8 mouse cellular contexts compared by ENCODE assay signal in genomic region chr16:45094136-45094756, GRCm38 (mm10). TPM values are rescaled to one million over a fixed set of nuclear protein-coding genes. Genes with fewer than 3 reads are reported as not detected.
DNase-seq lines count a peak whose midpoint lies in the region; ATAC-seq and TF ChIP-seq lines count a peak whose summit lies in the region.

No protein-coding gene starts in this region.

- 4% methylated on average over 9 of the region's 9 CpGs for WGBS in lung, adult 2 months
- WGBS in forebrain, embryonic 13.5 days, result 10% methylated on average over 9 of the region's 9 CpGs
- WGBS in intestine, postnatal 0 days, result 7% methylated on average over 9 of the region's 9 CpGs

- no peaks in the 10 kb centered on the region for H3K36me3 ChIP-seq in forebrain, embryonic 13.5 days (ENCODE audit: poor library complexity, severe bottlenecking)
- no peaks in the 10 kb centered on the region for H3K36me3 ChIP-seq in intestine, postnatal 0 days (ENCODE audit: control insufficient read depth, insufficient read depth)

- no peak for TF ChIP-seq POLR2A in lung, adult 2 months (IDR thresholded peaks at IDR 0.05; ENCODE audit: borderline replicate concordance, extremely low read depth, low read depth, low read length)

- peaks cover 2% of the 10 kb centered on the region; the same call in 1 of the 2 replicates for H3K4me1 ChIP-seq in lung, adult 2 months (ENCODE audit: control insufficient read depth, insufficient read depth, low read length)
- H3K4me1 ChIP-seq in forebrain, embryonic 13.5 days, result peaks cover 28% of the 10 kb centered on the region
- no peaks in the 10 kb centered on the region for H3K4me1 ChIP-seq in intestine, postnatal 0 days (replicated peaks; ENCODE audit: control insufficient read depth, insufficient read depth, low read length)

- no peaks in the 10 kb centered on the region for H3K27me3 ChIP-seq in forebrain, embryonic 13.5 days
- H3K27me3 ChIP-seq in intestine, postnatal 0 days (replicated peaks; ENCODE audit: control insufficient read depth, insufficient read depth, low read length), result no peaks in the 10 kb centered on the region

- DNase-seq in lung, adult 2 months, result no peak
- DNase-seq in lung, postnatal 25 days (ENCODE audit: low spot score), result no peak
- DNase-seq in neural tube, embryonic 10.5 days (ENCODE audit: extremely low spot score, low spot score), result peak; percentile 57
- no peak for DNase-seq in ovary, postnatal 14 days (ENCODE audit: low spot score)
- no peak for DNase-seq in spleen, postnatal 14 days (ENCODE audit: low spot score in 2 of 2)
- DNase-seq in natural killer cell, adult 2 months (ENCODE audit: low spot score in 2 of 2), result no peak

- peak overlapping the region; percentile 6 for H3K4me3 ChIP-seq in lung, adult 2 months (replicated peaks; ENCODE audit: extremely low read depth, low read depth, low read length)
- H3K4me3 ChIP-seq in forebrain, embryonic 13.5 days, result peak overlapping the region; percentile 32
- peak overlapping the region; percentile 28 for H3K4me3 ChIP-seq in intestine, postnatal 0 days (ENCODE audit: low read depth, low read length)

- no peaks in the 10 kb centered on the region for H3K9me3 ChIP-seq in forebrain, embryonic 13.5 days (replicated peaks)
- H3K9me3 ChIP-seq in intestine, postnatal 0 days (ENCODE audit: control insufficient read depth), result no peaks in the 10 kb centered on the region

- 0 out of 2 replicates have a peak overlapping the region, but pooled peaks have one; percentile 35 for H3K27ac ChIP-seq in forebrain, embryonic 13.5 days
- H3K27ac ChIP-seq in intestine, postnatal 0 days (ENCODE audit: low read depth, low read length), result peak overlapping the region; percentile 11; the same call in 1 of the 2 replicates

- H3K9ac ChIP-seq in forebrain, embryonic 13.5 days, result peak overlapping the region; percentile 53
- peak overlapping the region; percentile 35; the same call in 1 of the 2 replicates for H3K9ac ChIP-seq in intestine, postnatal 0 days (ENCODE audit: low read depth, low read length)

- ATAC-seq in forebrain, embryonic 13.5 days, result peak; percentile 41
- ATAC-seq in intestine, postnatal 0 days, result no peak

- no peak for TF ChIP-seq CTCF in lung, adult 2 months (IDR thresholded peaks at IDR 0.05; ENCODE audit: insufficient read depth, low read length)
- no peak for TF ChIP-seq CTCF in intestine, postnatal 0 days (IDR thresholded peaks at IDR 0.05; ENCODE audit: low read depth)

- H3K4me2 ChIP-seq in forebrain, embryonic 13.5 days, result peak overlapping the region; percentile 57
- H3K4me2 ChIP-seq in intestine, postnatal 0 days (replicated peaks; ENCODE audit: low read depth), result peak overlapping the region; percentile 57

RNA-seq across cellular contexts. Expression of gene Ccdc80, which starts 1.0 kb away (rescaled TPM):
- 19.6 and 20.0 TPM in 2 replicates for polyA plus RNA-seq in lung, adult 2 months (2012; rRNA removed)
- polyA plus RNA-seq in forebrain, embryonic 13.5 days (2015; fragmentation: Nextera tagmentation; extraction: Ambion mirVana), result 6.6 and 7.3 TPM in 2 replicates
- polyA plus RNA-seq in intestine, postnatal 0 days (2015; fragmentation: Nextera tagmentation; extraction: Ambion mirVana), result 37.2 and 37.7 TPM in 2 replicates
